Mouse (Mus musculus) MEL (cell line): ENCODE measurements around the gene Tmem235. TPM values are rescaled to one million over a fixed set of nuclear protein-coding genes. Genes with fewer than 3 reads are reported as not detected.
A peak's percentile ranks its signal among the peaks of the same experiment; 100 is the strongest.

Experiments
- DNase-seq: peaks from one replicate; pipeline ENCODE4 v3.0.0; 2011; ENCODE audit warnings: low read depth, low spot score
- H3K27ac ChIP-seq: 2 replicates; pipeline ENCODE4 v1.5.1; 2012; ENCODE audit warnings: low read depth, mild to moderate bottlenecking, control low read depth, low read length, moderate library complexity; ENCODE audit not compliant: control insufficient read depth
- H3K27me3 ChIP-seq, 2 experiments: fragments of 150-350 bp in 1 of 2; sonication (generic) in 1 of 2; 2 replicates each; pipeline ENCODE4 v1.6.1; 2012; ENCODE audit warnings: low read length in 2 of 2, mild to moderate bottlenecking in 2 of 2, improper control_type of control experiment in 1 of 2, moderate library complexity in 1 of 2; ENCODE audit not compliant: insufficient read depth in 2 of 2, control insufficient read depth in 1 of 2
- H3K36me3 ChIP-seq, 2 experiments: 2 replicates each; pipeline ENCODE4 v1.6.1; 2012 to 2014; ENCODE audit warnings: low read length in 2 of 2, improper control_type of control experiment in 1 of 2, inconsistent platforms in 1 of 2, mild to moderate bottlenecking in 1 of 2; ENCODE audit not compliant: insufficient read depth in 2 of 2, control insufficient read depth in 1 of 2
- H3K4me1 ChIP-seq, 2 experiments: fragments of 150-350 bp in 1 of 2; sonication (generic) in 1 of 2; 2 replicates each; pipeline ENCODE4 v1.6.1; 2012; ENCODE audit warnings: low read length in 2 of 2, improper control_type of control experiment in 1 of 2, mild to moderate bottlenecking in 1 of 2; ENCODE audit not compliant: insufficient read depth in 2 of 2, control insufficient read depth in 1 of 2
- H3K4me3 ChIP-seq, 2 experiments: fragments of 150-350 bp in 1 of 2; sonication (generic) in 1 of 2; 2 replicates each; pipeline ENCODE4 v1.5.1; 2012; ENCODE audit warnings: low read depth in 2 of 2, low read length in 2 of 2, mild to moderate bottlenecking in 2 of 2, moderate library complexity in 2 of 2, control low read depth in 1 of 2, improper control_type of control experiment in 1 of 2; ENCODE audit not compliant: control insufficient read depth in 1 of 2, insufficient read depth in 1 of 2
- H3K79me2 ChIP-seq: 2 replicates; pipeline ENCODE4 v1.6.1; 2012; ENCODE audit warnings: mild to moderate bottlenecking, low read length, moderate library complexity; ENCODE audit not compliant: control insufficient read depth, poor library complexity, insufficient read depth
- H3K9ac ChIP-seq: 2 replicates; pipeline ENCODE4 v1.6.1; 2012; ENCODE audit warnings: low read depth, mild to moderate bottlenecking, control low read depth, low read length, moderate library complexity; ENCODE audit not compliant: control insufficient read depth, poor library complexity, severe bottlenecking
- H3K9me3 ChIP-seq: fragments of 150-350 bp; sonication (generic); replicated peaks from 2 replicates; pipeline ENCODE4 v1.6.1; 2012; ENCODE audit warnings: mild to moderate bottlenecking, low read length, improper control_type of control experiment, moderate library complexity; ENCODE audit not compliant: insufficient read depth
- BHLHE40 ChIP-seq: IDR thresholded peaks from 2 replicates; pipeline ENCODE4 v1.6.1; 2012; ENCODE audit warnings: low read depth, mild to moderate bottlenecking, inconsistent platforms, low read length, improper control_type of control experiment, borderline replicate concordance
- CHD1 ChIP-seq: IDR thresholded peaks from 2 replicates; pipeline ENCODE4 v1.6.1; 2012; ENCODE audit warnings: low read depth, mild to moderate bottlenecking, inconsistent platforms, low read length, improper control_type of control experiment
- EP300 ChIP-seq, 2 experiments: IDR thresholded peaks; 2 replicates each; pipeline ENCODE4 v1.6.1; 2011; ENCODE audit warnings: improper control_type of control experiment in 2 of 2, low read length in 2 of 2, low read depth in 1 of 2, mild to moderate bottlenecking in 1 of 2
- ETS1 ChIP-seq: IDR thresholded peaks from 2 replicates; pipeline ENCODE4 v1.6.1; 2012; ENCODE audit warnings: low read depth, mild to moderate bottlenecking, inconsistent platforms, low read length, improper control_type of control experiment, moderate library complexity
- GABPA ChIP-seq: IDR thresholded peaks from 2 replicates; pipeline ENCODE4 v1.6.1; 2012; ENCODE audit warnings: low read depth, mild to moderate bottlenecking, inconsistent platforms, low read length, improper control_type of control experiment, moderate library complexity
- KAT2A ChIP-seq: conservative IDR thresholded peaks from 2 replicates; pipeline ENCODE4 v1.6.1; 2012; ENCODE audit warnings: low read depth, low read length, improper control_type of control experiment, inconsistent platforms
- MAFK ChIP-seq: IDR thresholded peaks from 2 replicates; pipeline ENCODE4 v1.6.1; 2011; ENCODE audit warnings: low read depth, mild to moderate bottlenecking, low read length, improper control_type of control experiment, borderline replicate concordance
- MAX ChIP-seq: IDR thresholded peaks from 2 replicates; pipeline ENCODE4 v1.6.1; 2011; ENCODE audit warnings: low read length, improper control_type of control experiment
- MXI1 ChIP-seq: IDR thresholded peaks from 2 replicates; pipeline ENCODE4 v1.6.1; 2011; ENCODE audit warnings: mild to moderate bottlenecking, low read depth, low read length, improper control_type of control experiment
- MYC ChIP-seq: IDR thresholded peaks from 2 replicates; pipeline ENCODE4 v1.6.1; 2011; ENCODE audit warnings: low read depth, mild to moderate bottlenecking, low read length, improper control_type of control experiment, moderate library complexity
- RAD21 ChIP-seq: IDR thresholded peaks from 2 replicates; pipeline ENCODE4 v1.6.1; 2011; ENCODE audit warnings: mild to moderate bottlenecking, low read depth, low read length, improper control_type of control experiment
- TAL1 ChIP-seq: IDR thresholded peaks from 2 replicates; pipeline ENCODE4 v1.6.1; 2012; ENCODE audit warnings: mild to moderate bottlenecking, inconsistent platforms, low read length, moderate library complexity, mixed read lengths
- TCF12 ChIP-seq: IDR thresholded peaks from 2 replicates; pipeline ENCODE4 v1.6.1; 2014; ENCODE audit warnings: low read depth, mild to moderate bottlenecking, inconsistent platforms, low read length, improper control_type of control experiment, moderate library complexity
- USF1 ChIP-seq: IDR thresholded peaks from 2 replicates; pipeline ENCODE4 v1.6.1; 2014; ENCODE audit warnings: low read depth, mild to moderate bottlenecking, inconsistent platforms, low read length, improper control_type of control experiment, moderate library complexity
- USF2 ChIP-seq, 2 experiments: IDR thresholded peaks; 2 replicates each; pipeline ENCODE4 v1.6.1; 2011 to 2012; ENCODE audit warnings: improper control_type of control experiment in 2 of 2, low read length in 2 of 2, borderline replicate concordance in 1 of 2, inconsistent platforms in 1 of 2, low read depth in 1 of 2, mild to moderate bottlenecking in 1 of 2; ENCODE audit not compliant: insufficient read depth in 1 of 2
- ZC3H11A ChIP-seq: IDR thresholded peaks from 2 replicates; pipeline ENCODE4 v1.6.1; 2012; ENCODE audit warnings: low read depth, mild to moderate bottlenecking, inconsistent platforms, low read length, improper control_type of control experiment
- ZKSCAN1 ChIP-seq: IDR thresholded peaks from 2 replicates; pipeline ENCODE4 v1.6.1; 2012; ENCODE audit warnings: low read depth, mild to moderate bottlenecking, inconsistent platforms, low read length, improper control_type of control experiment, moderate library complexity
- ZMIZ1 ChIP-seq: IDR thresholded peaks from 2 replicates; pipeline ENCODE4 v1.6.1; 2012; ENCODE audit warnings: low read depth, mild to moderate bottlenecking, inconsistent platforms, low read length, improper control_type of control experiment, moderate library complexity
- ZNF384 ChIP-seq: IDR thresholded peaks from 2 replicates; pipeline ENCODE4 v1.6.1; 2012; ENCODE audit warnings: low read depth, mild to moderate bottlenecking, inconsistent platforms, low read length, improper control_type of control experiment
- polyA plus RNA-seq, 2 experiments: library from polyadenylated mRNA; stranded (reverse) in 1 of 2; unstranded in 1 of 2; fragments of >175 nt in 1 of 2; fragments of >200 nt in 1 of 2; gene quantifications; 2 replicates each; pipeline versions ENCODE4 v1.2.1 to v1.2.4; 2012; ENCODE audit warnings: low replicate concordance in 2 of 2, low read depth in 1 of 2; ENCODE audit not compliant: insufficient read length in 2 of 2, insufficient read depth in 1 of 2, missing spikeins in 1 of 2
- total RNA-seq: library from RNA; depleted of rRNA; stranded (reverse); fragments of 300-350 nt; gene quantifications from 2 replicates; pipeline ENCODE4 v1.2.3, GENCODE M21; 2012

Tmem235 gene
- total and polyA plus RNA-seq, 3 experiments: 0.04 TPM; not detected in 1

DNA sequence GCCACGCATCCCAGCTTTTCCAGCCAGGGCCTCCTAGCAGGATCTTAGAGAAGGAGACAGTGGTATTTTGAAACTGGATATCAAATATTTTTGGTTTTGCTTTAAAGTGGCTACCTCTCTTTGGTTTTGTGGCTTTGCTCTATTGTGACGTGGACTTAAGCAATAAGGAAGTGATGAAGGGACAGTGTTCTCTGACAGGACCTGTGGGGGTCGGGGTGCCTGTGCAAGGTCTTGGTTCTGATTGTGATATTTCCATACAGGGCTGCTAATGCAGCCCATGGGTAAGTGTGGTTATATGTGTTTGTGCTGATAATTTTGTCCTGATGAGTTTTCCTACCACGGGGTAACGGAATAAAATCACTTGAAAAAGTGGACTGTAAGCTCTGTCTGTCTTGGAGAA, 5.2 kb upstream of the Tmem235 start:
- peaks cover 5 to 9% of the 10 kb centered on the region in 2 experiments for H3K4me1 ChIP-seq
- H3K4me3 ChIP-seq: no peak overlapping the region

DNA sequence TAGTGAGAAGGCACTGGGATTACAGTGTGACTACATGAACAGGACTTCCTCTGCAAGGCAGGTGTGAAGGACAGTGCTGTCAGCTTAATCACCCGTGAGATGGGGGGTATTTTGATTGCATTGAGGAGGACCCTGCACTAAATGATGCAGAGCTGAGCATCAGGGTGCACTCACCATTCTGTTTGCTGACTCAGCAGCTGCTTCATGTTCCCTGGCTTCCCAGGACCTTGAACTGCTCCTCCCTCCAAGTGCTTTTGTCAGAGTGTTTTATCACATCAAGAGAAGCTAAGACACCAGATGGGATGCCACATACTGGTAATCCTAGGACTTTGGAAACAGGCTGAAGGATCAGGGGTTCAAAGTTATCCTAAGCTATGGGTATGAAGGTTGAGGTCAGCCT, 4.6 kb upstream of the Tmem235 start:
- no peak overlapping the region for H3K9ac ChIP-seq
- no peaks in the 10 kb centered on the region for H3K27me3 ChIP-seq
- no peak for TF ChIP-seq ZC3H11A
- peak; percentile 89 for TF ChIP-seq MAFK
- no peak for TF ChIP-seq GABPA
- no peaks in the 10 kb centered on the region for H3K9me3 ChIP-seq
- no peak overlapping the region for H3K27ac ChIP-seq
- peaks cover 8 to 28% of the 10 kb centered on the region in 2 experiments for H3K36me3 ChIP-seq
- H3K4me3 ChIP-seq: no peak overlapping the region
- H3K4me1 ChIP-seq: peaks cover 2 to 3% of the 10 kb centered on the region in 2 experiments; a peak in 1 of 4 replicates
- no peak for DNase-seq
- H3K79me2 ChIP-seq: peaks cover 7% of the 10 kb centered on the region

More for the DNA sequence above, 5.2 kb upstream of the Tmem235 start:
- TF ChIP-seq ZMIZ1: no peak
- TF ChIP-seq MYC: no peak
- TF ChIP-seq TAL1: no peak
- TF ChIP-seq ETS1: no peak
- no peak for TF ChIP-seq USF2 (IDR thresholded peaks at IDR 0.05; ENCODE audit: borderline replicate concordance in 1 of 2, insufficient read depth in 1 of 2, low read depth in 1 of 2, low read length in 2 of 2)
- no peak for TF ChIP-seq USF1
- TF ChIP-seq EP300 (IDR thresholded peaks at IDR 0.05; ENCODE audit: low read depth in 1 of 2, low read length in 2 of 2): no peak
- no peak for TF ChIP-seq ZNF384
- TF ChIP-seq CHD1: no peak
- TF ChIP-seq TCF12: no peak
- TF ChIP-seq KAT2A: no peak
- no peak for TF ChIP-seq MXI1
- no peak for TF ChIP-seq BHLHE40
- no peak for TF ChIP-seq MAX
- no peak for TF ChIP-seq ZKSCAN1
- no peak for TF ChIP-seq RAD21
- peaks cover 12% of the 10 kb centered on the region for H3K79me2 ChIP-seq
- no peak overlapping the region for H3K9ac ChIP-seq
- peaks cover 13 to 33% of the 10 kb centered on the region in 2 experiments for H3K36me3 ChIP-seq
- no peaks in the 10 kb centered on the region for H3K9me3 ChIP-seq
- H3K27me3 ChIP-seq: no peaks in the 10 kb centered on the region
- no peak for DNase-seq
- H3K27ac ChIP-seq: no peak overlapping the region
